Mouse (Mus musculus) forebrain, embryonic 15.5 days (tissue): ENCODE measurements around the gene Plxna4. TPM values are rescaled to one million over a fixed set of nuclear protein-coding genes. Genes with fewer than 3 reads are reported as not detected.
A peak's percentile ranks its signal among the peaks of the same experiment; 100 is the strongest.

Experiments used
- ATAC-seq: fragments of 200-750 bp; cut with Nextera tagmentation; replicated peaks from 2 replicates; pipeline ENCODE4 v1.8.0; 2017; ENCODE audit warnings: mild to moderate bottlenecking, moderate TSS enrichment, moderate library complexity
- H3K27ac ChIP-seq: fragments of 300-500 bp; sonication (generic); replicated peaks from 2 replicates; pipeline ENCODE4 v1.5.1; 2015; ENCODE audit warnings: mild to moderate bottlenecking, inconsistent platforms
- H3K27me3 ChIP-seq: fragments of 300-500 bp; sonication (generic); 2 replicates; pipeline ENCODE4 v1.6.1; 2015; ENCODE audit warnings: inconsistent platforms
- H3K36me3 ChIP-seq: fragments of 300-500 bp; sonication (generic); 2 replicates; pipeline ENCODE4 v1.6.1; 2015; ENCODE audit warnings: mild to moderate bottlenecking, inconsistent platforms
- H3K4me1 ChIP-seq: fragments of 300-500 bp; sonication (generic); 2 replicates; pipeline ENCODE4 v1.6.1; 2015; ENCODE audit warnings: inconsistent platforms
- H3K4me2 ChIP-seq: fragments of 300-500 bp; sonication (generic); replicated peaks from 2 replicates; pipeline ENCODE4 v1.6.1; 2015; ENCODE audit warnings: mild to moderate bottlenecking, inconsistent platforms
- H3K4me3 ChIP-seq: fragments of 300-500 bp; sonication (generic); 2 replicates; pipeline ENCODE4 v1.5.1; 2015; ENCODE audit warnings: mild to moderate bottlenecking, inconsistent platforms
- H3K9ac ChIP-seq: fragments of 300-500 bp; sonication (generic); replicated peaks from 2 replicates; pipeline ENCODE4 v1.6.1; 2015; ENCODE audit warnings: mild to moderate bottlenecking, inconsistent platforms
- H3K9me3 ChIP-seq: fragments of 300-500 bp; sonication (generic); 2 replicates; pipeline ENCODE4 v1.6.1; 2016; ENCODE audit warnings: inconsistent platforms
- WGBS: fragments of 180-500 bp; shearing (Covaris S2); methylation state at CpG from one replicate; pipeline ENCODE4 v1.1.7; 2015; ENCODE audit warnings: mixed read lengths; 5-methylcytosine and 5-hydroxymethylcytosine counted together
- polyA plus RNA-seq: library from polyadenylated mRNA; unstranded; fragments of >200 nt; fragmentation: Nextera tagmentation; extraction: Ambion mirVana; gene quantifications from 2 replicates; pipeline ENCODE4 v1.2.1, GENCODE M21; 2015

Plxna4 gene
- polyA plus RNA-seq, 1 experiment from 2014 or later = 28.7 TPM

- Histone ChIP-seq H3K27ac (no peak overlapping the region), H3K4me2 (no peak overlapping the region), H3K27me3 (no peaks in the 10 kb centered on the region), H3K4me1 (peaks cover 27% of the 10 kb centered on the region), H3K4me3 (no peak overlapping the region), H3K9ac (no peak overlapping the region), H3K36me3 (no peaks in the 10 kb centered on the region), H3K9me3 (no peaks in the 10 kb centered on the region)
- no peak for ATAC-seq
- WGBS = 68% methylated on average over 3 of the region's 3 CpGs
These were observed 228.3 kb downstream of the Plxna4 start for GRCm38 (mm10) chr6:32359675-32360074.

- no peak overlapping the region for H3K27ac ChIP-seq
- ATAC-seq = no peak
- H3K27me3 ChIP-seq = no peaks in the 10 kb centered on the region
- WGBS = 68% methylated on average over 5 of the region's 5 CpGs
- no peak overlapping the region for H3K4me2 ChIP-seq
- no peak overlapping the region for H3K9ac ChIP-seq
- no peaks in the 10 kb centered on the region for H3K9me3 ChIP-seq
- no peak overlapping the region for H3K4me3 ChIP-seq
- H3K4me1 ChIP-seq = peaks cover 18% of the 10 kb centered on the region
- no peaks in the 10 kb centered on the region for H3K36me3 ChIP-seq
These were observed 230.5 kb downstream of the Plxna4 start for GRCm38 (mm10) chr6:32357497-32357896.

- H3K27me3 ChIP-seq = no peaks in the 10 kb centered on the region
- H3K9ac ChIP-seq = no peak overlapping the region
- no peak overlapping the region for H3K4me2 ChIP-seq
- H3K36me3 ChIP-seq = no peaks in the 10 kb centered on the region
- H3K4me3 ChIP-seq = no peak overlapping the region
- H3K9me3 ChIP-seq = no peaks in the 10 kb centered on the region
- 0 out of 2 replicates have a peak overlapping the region, but pooled peaks have one; percentile 9 for H3K27ac ChIP-seq
- H3K4me1 ChIP-seq = peaks cover 9% of the 10 kb centered on the region
- 65% methylated on average over 4 of the region's 4 CpGs for WGBS
- ATAC-seq = no peak
These were observed 232.4 kb downstream of the Plxna4 start for GRCm38 (mm10) chr6:32355559-32355958.

- Histone ChIP-seq H3K9ac (no peak overlapping the region), H3K9me3 (no peaks in the 10 kb centered on the region), H3K27ac (no peak overlapping the region), H3K4me2 (no peak overlapping the region), H3K4me3 (no peak overlapping the region), H3K36me3 (no peaks in the 10 kb centered on the region), H3K4me1 (peaks cover 13% of the 10 kb centered on the region; the same call in 1 of the 2 replicates), H3K27me3 (no peaks in the 10 kb centered on the region)
- no peak for ATAC-seq
- WGBS = 72% methylated on average over 2 of the region's 2 CpGs
These were observed 239.0 kb downstream of the Plxna4 start for GRCm38 (mm10) chr6:32348996-32349395.

- no peaks in the 10 kb centered on the region for H3K27me3 ChIP-seq
- H3K27ac ChIP-seq = no peak overlapping the region
- no peak overlapping the region for H3K4me3 ChIP-seq
- H3K4me1 ChIP-seq = peaks cover 14% of the 10 kb centered on the region; the same call in 1 of the 2 replicates
- H3K9me3 ChIP-seq = no peaks in the 10 kb centered on the region
- no peak for ATAC-seq
- WGBS = 78% methylated on average over 6 of the region's 6 CpGs
- no peaks in the 10 kb centered on the region for H3K36me3 ChIP-seq
- H3K9ac ChIP-seq = no peak overlapping the region
- no peak overlapping the region for H3K4me2 ChIP-seq
These were observed 239.9 kb downstream of the Plxna4 start for GRCm38 (mm10) chr6:32348126-32348525.

- no peak overlapping the region for H3K9ac ChIP-seq
These were observed 242.0 kb downstream of the Plxna4 start for GRCm38 (mm10) chr6:32346015-32346414.

GRCm38 (mm10) chr6:32342727-32343126 lies 245.3 kb downstream of the Plxna4 start:
- WGBS = 70% methylated on average over 8 of the region's 8 CpGs
- no peaks in the 10 kb centered on the region for H3K27me3 ChIP-seq
- no peak overlapping the region for H3K4me2 ChIP-seq
- no peaks in the 10 kb centered on the region for H3K36me3 ChIP-seq
- no peak overlapping the region for H3K9ac ChIP-seq
- no peaks in the 10 kb centered on the region for H3K9me3 ChIP-seq
- ATAC-seq = no peak
- H3K4me1 ChIP-seq = peaks cover 7% of the 10 kb centered on the region; the same call in 1 of the 2 replicates
- no peak overlapping the region for H3K27ac ChIP-seq
- H3K4me3 ChIP-seq = no peak overlapping the region

More at GRCm38 (mm10) chr6:32346015-32346414, 242.0 kb downstream of the Plxna4 start:
- H3K27ac ChIP-seq = no peak overlapping the region
- peaks cover 17% of the 10 kb centered on the region; the same call in 1 of the 2 replicates for H3K4me1 ChIP-seq
- H3K4me2 ChIP-seq = no peak overlapping the region
- H3K4me3 ChIP-seq = no peak overlapping the region
- 76% methylated on average over 2 of the region's 2 CpGs for WGBS
- ATAC-seq = no peak
- no peaks in the 10 kb centered on the region for H3K27me3 ChIP-seq
- H3K9me3 ChIP-seq = no peaks in the 10 kb centered on the region
- H3K36me3 ChIP-seq = no peaks in the 10 kb centered on the region

- ATAC-seq = no peak
- Histone ChIP-seq H3K4me2 (no peak overlapping the region), H3K27ac (no peak overlapping the region), H3K9me3 (no peaks in the 10 kb centered on the region), H3K4me1 (peaks cover 7% of the 10 kb centered on the region; the same call in 1 of the 2 replicates), H3K4me3 (no peak overlapping the region), H3K9ac (no peak overlapping the region), H3K36me3 (no peaks in the 10 kb centered on the region), H3K27me3 (no peaks in the 10 kb centered on the region)
- WGBS = 84% methylated on average over 6 of the region's 6 CpGs
These were observed 245.7 kb downstream of the Plxna4 start for GRCm38 (mm10) chr6:32342272-32342671.

- Histone ChIP-seq H3K27ac (no peak overlapping the region), H3K4me1 (peaks cover 7% of the 10 kb centered on the region; the same call in 1 of the 2 replicates), H3K27me3 (no peaks in the 10 kb centered on the region), H3K4me3 (no peak overlapping the region), H3K36me3 (no peaks in the 10 kb centered on the region), H3K9me3 (no peaks in the 10 kb centered on the region), H3K4me2 (no peak overlapping the region), H3K9ac (no peak overlapping the region)
- ATAC-seq = no peak
- 55% methylated on average over 8 of the region's 8 CpGs for WGBS
These were observed 249.5 kb downstream of the Plxna4 start for GRCm38 (mm10) chr6:32338416-32338943.

GRCm38 (mm10) chr6:32331281-32331680 lies 256.7 kb downstream of the Plxna4 start:
- no peaks in the 10 kb centered on the region for H3K9me3 ChIP-seq
- H3K4me1 ChIP-seq = peaks cover 54% of the 10 kb centered on the region
- H3K4me3 ChIP-seq = no peak overlapping the region
- H3K9ac ChIP-seq = no peak overlapping the region
- no peak overlapping the region for H3K27ac ChIP-seq
- ATAC-seq = no peak
- no peak overlapping the region for H3K4me2 ChIP-seq
- no peaks in the 10 kb centered on the region for H3K36me3 ChIP-seq
- no peaks in the 10 kb centered on the region for H3K27me3 ChIP-seq

- Histone ChIP-seq H3K4me3 (no peak overlapping the region), H3K27ac (no peak overlapping the region), H3K4me2 (no peak overlapping the region), H3K9ac (no peak overlapping the region), H3K9me3 (no peaks in the 10 kb centered on the region), H3K4me1 (peaks cover 54% of the 10 kb centered on the region), H3K36me3 (no peaks in the 10 kb centered on the region), H3K27me3 (no peaks in the 10 kb centered on the region)
- 58% methylated on average over 9 of the region's 9 CpGs for WGBS
- no peak for ATAC-seq
These were observed 257.8 kb downstream of the Plxna4 start for GRCm38 (mm10) chr6:32330034-32330795.

GRCm38 (mm10) chr6:32328028-32328427 lies 260.0 kb downstream of the Plxna4 start:
- peaks cover 51% of the 10 kb centered on the region for H3K4me1 ChIP-seq

More at GRCm38 (mm10) chr6:32328028-32328427, 260.0 kb downstream of the Plxna4 start:
- peak; percentile 76 for ATAC-seq
- peak overlapping the region; percentile 25 for H3K4me2 ChIP-seq
- no peak overlapping the region for H3K27ac ChIP-seq
- no peaks in the 10 kb centered on the region for H3K27me3 ChIP-seq
- H3K9ac ChIP-seq = 0 out of 2 replicates have a peak overlapping the region, but pooled peaks have one; percentile 8
- 2% methylated on average over 8 of the region's 8 CpGs for WGBS
- no peaks in the 10 kb centered on the region for H3K36me3 ChIP-seq
- H3K9me3 ChIP-seq = no peaks in the 10 kb centered on the region
- H3K4me3 ChIP-seq = no peak overlapping the region
